Mouse (Mus musculus): ENCODE data around the gene Gpr31b. TPM values are rescaled to one million over a fixed set of nuclear protein-coding genes. Genes with fewer than 3 reads are reported as not detected.
"Not testable (repeated sequence)": the region's sequence is repeated elsewhere in the genome, so short reads cannot be mapped to it uniquely, and the experiment has no call there.

Gene Gpr31b
- polyA plus RNA-seq, 1 experiment: not detected

DNA sequence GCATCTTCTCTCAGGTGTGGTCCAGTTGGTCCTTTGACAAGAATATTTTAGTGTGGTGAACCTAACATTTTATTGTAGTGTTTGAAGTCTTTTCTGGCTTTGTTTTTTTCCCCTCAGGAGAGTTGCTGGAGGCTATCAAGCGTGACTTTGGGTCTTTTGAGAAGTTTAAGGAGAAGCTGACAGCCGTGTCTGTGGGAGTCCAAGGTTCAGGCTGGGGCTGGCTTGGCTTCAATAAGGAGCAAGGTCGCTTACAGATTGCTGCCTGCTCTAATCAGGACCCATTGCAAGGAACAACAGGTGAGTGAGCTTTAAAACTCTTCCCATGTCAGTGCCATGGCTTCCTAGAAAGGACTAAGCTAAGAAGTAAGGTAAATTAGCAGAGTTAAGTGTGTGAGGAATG, 38.8 kb downstream of the Gpr31b start:
- 83% methylated on average over 3 of the region's 3 CpGs for WGBS
- no peak for TF ChIP-seq POLR2A (IDR thresholded peaks at IDR 0.05; ENCODE audit: borderline replicate concordance, extremely low read depth, low read depth, low read length)
- TF ChIP-seq CTCF (IDR thresholded peaks at IDR 0.05; ENCODE audit: insufficient read depth, low read length): no peak
- Histone ChIP-seq H3K4me1 (ENCODE audit: control insufficient read depth, insufficient read depth, low read length) (peaks cover 8% of the 10 kb centered on the region), H3K4me3 (replicated peaks; ENCODE audit: extremely low read depth, low read depth, low read length) (no peak overlapping the region)
- DNase-seq: no peak

DNA sequence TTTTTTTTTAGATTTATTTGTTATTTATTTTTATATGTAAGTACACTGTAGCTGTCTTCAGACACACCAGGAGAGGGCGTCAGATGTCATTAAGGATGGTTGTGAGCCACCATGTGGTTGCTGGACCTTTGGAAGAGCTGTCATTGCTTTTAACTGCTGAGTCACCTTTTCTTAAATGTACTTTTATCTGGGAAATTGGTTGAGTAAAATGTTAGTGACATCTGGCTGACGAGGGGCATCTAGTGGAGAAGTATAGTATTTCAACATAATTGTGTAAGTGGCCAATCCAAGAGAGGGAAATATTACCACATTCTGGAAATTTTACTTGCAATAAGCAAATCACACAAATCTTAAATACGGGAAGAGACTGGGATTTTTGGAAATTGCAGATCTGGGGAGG, 42.2 kb downstream of the Gpr31b start:
- H3K4me3 ChIP-seq (replicated peaks; ENCODE audit: extremely low read depth, low read depth, low read length): no peak overlapping the region

DNA sequence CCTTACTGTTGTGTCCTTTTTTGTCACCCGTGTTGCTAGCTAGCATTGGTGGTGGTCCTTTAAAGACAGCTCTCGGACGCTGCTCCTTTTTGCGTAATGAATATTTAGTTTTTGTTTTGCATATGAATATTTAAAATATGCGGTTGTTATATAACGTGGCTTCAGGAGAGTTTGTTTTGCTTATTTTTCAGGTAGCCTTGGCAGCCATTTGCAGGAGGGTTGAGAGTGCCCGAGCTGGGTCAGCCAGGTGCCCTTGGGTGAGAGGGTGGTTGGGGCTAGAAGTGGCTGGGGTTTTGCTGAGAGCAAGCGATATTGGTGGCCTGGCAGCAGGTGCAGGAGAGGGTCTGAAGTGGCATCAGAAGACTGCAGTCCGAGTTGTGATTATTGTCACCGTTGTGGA, 43.6 kb downstream of the Gpr31b start:
- WGBS: 6% methylated on average over 10 of the region's 10 CpGs
- peak; percentile 42 for DNase-seq
- Histone ChIP-seq H3K4me1 (ENCODE audit: control insufficient read depth, insufficient read depth, low read length) (peaks cover 8% of the 10 kb centered on the region), H3K4me3 (replicated peaks; ENCODE audit: extremely low read depth, low read depth, low read length) (peak overlapping the region; percentile 96)
- no peak for TF ChIP-seq POLR2A (IDR thresholded peaks at IDR 0.05; ENCODE audit: borderline replicate concordance, extremely low read depth, low read depth, low read length)
- no peak for TF ChIP-seq CTCF (IDR thresholded peaks at IDR 0.05; ENCODE audit: insufficient read depth, low read length)

More for the DNA sequence above, 42.2 kb downstream of the Gpr31b start:
- WGBS: 16% methylated on average over 3 of the region's 3 CpGs
- H3K4me1 ChIP-seq (ENCODE audit: control insufficient read depth, insufficient read depth, low read length): peaks cover 8% of the 10 kb centered on the region
- TF ChIP-seq POLR2A (IDR thresholded peaks at IDR 0.05; ENCODE audit: borderline replicate concordance, extremely low read depth, low read depth, low read length) (no peak), CTCF (IDR thresholded peaks at IDR 0.05; ENCODE audit: insufficient read depth, low read length) (peak; percentile 43; the same call in 1 of the 2 replicates)
- DNase-seq: no peak

DNA sequence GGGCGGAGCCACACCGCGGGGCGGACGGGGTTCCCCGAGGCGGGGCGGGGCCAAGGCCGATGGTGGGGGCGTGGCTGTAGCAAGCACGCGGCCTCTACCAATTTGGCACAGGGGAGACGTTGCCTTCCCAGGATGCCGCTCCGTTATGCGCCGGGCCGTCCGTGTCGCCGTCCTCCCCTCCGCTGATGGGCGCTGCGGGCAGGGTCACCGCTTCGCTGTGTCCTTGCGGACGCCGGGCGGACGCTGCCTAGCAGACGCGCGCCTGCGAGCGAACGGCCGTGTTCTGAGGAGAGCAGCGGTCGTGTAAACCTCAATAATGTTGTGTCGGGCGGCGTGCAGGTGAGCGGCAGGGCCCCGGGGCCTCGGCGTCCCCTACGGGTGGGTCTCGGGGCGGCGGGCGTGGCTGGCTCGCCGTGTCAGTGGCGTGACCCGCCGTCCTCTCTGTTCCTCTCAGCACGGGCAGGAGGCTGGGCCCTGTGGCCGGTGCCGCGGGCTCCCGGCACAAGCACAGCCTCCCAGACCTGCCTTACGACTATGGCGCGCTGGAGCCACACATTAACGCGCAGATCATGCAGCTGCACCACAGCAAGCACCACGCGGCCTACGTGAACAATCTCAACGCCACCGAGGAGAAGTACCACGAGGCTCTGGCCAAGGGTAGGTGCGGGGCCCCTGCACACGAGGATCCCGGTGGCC, 44.2 kb downstream of the Gpr31b start:
- peak overlapping the region; percentile 96 for H3K4me3 ChIP-seq (replicated peaks; ENCODE audit: extremely low read depth, low read depth, low read length)
- H3K4me1 ChIP-seq (ENCODE audit: control insufficient read depth, insufficient read depth, low read length): peaks cover 8% of the 10 kb centered on the region
- under 1% methylated on average over 76 of the region's 76 CpGs for WGBS
- TF ChIP-seq POLR2A (IDR thresholded peaks at IDR 0.05; ENCODE audit: borderline replicate concordance, extremely low read depth, low read depth, low read length) (peak; percentile 95), CTCF (IDR thresholded peaks at IDR 0.05; ENCODE audit: insufficient read depth, low read length) (no peak)
- DNase-seq: peak; percentile 99

DNA sequence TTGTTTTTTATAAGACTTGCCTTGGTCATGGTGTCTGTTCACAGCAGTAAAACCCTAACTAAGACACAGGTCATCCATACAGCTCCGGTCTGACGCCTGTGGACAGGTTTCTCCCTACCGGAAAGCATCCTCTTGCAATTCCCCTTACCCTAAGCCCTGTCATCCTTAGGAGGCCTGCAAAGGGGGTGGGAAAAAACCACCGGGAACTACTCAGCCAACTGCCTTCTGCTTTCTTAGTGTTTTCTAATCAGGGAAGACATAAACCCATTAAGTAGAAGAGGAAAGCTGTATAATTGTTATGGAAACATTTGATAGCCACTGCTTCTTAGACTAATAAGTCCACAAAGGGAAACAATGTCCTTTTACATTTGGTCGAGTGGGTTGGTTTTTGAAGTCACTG, 45.1 kb downstream of the Gpr31b start:
- Histone ChIP-seq H3K4me3 (replicated peaks; ENCODE audit: extremely low read depth, low read depth, low read length) (no peak overlapping the region), H3K4me1 (ENCODE audit: control insufficient read depth, insufficient read depth, low read length) (peaks cover 8% of the 10 kb centered on the region)
- DNase-seq: no peak
- no peak for TF ChIP-seq CTCF (IDR thresholded peaks at IDR 0.05; ENCODE audit: insufficient read depth, low read length)
- 55% methylated on average over 5 of the region's 5 CpGs for WGBS

DNA sequence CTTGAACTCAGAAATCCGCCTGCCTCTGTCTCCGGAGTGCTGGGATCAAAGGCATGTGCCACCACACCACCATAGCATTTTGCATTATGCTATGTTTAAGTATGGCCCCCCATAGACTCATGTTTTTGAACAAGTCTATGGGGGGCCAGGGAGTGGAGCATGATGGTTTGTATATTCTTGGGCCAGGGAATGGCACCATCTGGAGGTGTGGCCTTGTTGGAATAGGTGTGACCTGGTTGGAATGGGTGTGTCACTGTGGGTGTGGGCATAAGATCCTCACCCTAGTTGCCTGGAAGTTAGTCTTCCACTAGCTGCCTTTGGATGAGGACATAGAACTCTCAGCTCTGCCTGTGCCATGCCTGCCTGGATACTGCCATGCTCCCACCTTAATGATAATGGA, 45.5 kb downstream of the Gpr31b start, which contains the start of gene Sod2:
Gene Sod2, plus strand, starts transcription at position 301 of the 400 bp plus-strand sequence.
- peak within 1 kb of the TSS; percentile 58 for H3K4me3 ChIP-seq (replicated peaks; ENCODE audit: extremely low read depth, low read depth, low read length)
- 91% methylated on average over 2 of the region's 2 CpGs for WGBS
- H3K4me1 ChIP-seq (ENCODE audit: control insufficient read depth, insufficient read depth, low read length); DNase-seq: not testable (repeated sequence)

DNA sequence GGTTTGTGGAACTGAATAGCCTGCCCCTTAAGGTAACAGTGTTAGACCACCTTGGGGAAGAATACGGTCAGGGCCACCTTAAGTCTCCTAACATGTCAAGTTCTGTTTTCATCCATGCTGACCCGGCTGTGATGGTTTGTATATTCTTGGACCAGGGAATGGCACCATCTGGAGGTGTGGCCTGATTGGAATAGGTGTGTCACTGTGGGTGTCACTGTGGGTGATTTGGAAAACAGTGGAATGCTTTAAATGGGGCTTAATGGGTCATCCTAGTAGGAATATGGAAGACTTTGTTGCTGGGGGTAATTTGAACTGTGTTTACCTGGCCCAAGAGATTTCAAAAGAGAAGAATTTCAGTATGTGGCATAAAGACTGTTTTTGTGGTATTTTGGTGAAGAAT, 47.7 kb downstream of the Gpr31b start:
- WGBS: 63% methylated on average over 2 of the region's 2 CpGs
- not testable (repeated sequence) for H3K4me3 ChIP-seq (replicated peaks; ENCODE audit: extremely low read depth, low read depth, low read length); DNase-seq; H3K4me1 ChIP-seq (ENCODE audit: control insufficient read depth, insufficient read depth, low read length)

DNA sequence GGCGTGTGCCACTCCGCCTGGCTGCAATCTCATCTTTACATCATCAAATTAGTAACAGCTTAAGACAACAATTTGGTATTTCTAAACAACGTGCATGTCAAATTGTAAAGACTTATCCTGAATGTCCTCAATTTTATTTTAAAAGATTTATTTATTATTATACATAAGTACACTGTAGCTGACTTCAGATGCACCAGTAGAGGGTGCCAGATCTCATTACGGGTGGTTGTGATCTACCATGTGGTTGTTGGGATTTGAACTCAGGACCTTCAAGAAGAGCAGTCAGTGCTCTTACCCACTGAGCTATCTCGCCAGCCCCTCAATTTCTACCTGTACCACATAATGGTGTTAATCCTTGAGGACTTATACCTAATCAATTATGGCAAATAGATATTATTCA, 49.9 kb downstream of the Gpr31b start:
- DNase-seq; H3K4me1 ChIP-seq (ENCODE audit: control insufficient read depth, insufficient read depth, low read length); H3K4me3 ChIP-seq (replicated peaks; ENCODE audit: extremely low read depth, low read depth, low read length): not testable (repeated sequence)
- WGBS: 94% methylated on average over 5 of the region's 5 CpGs

Other genes with a start within 250 kb of the Gpr31b start
- 0.12 TPM in 1 of 2 replicates, not detected in the other for gene Mas1, start 184.2 kb downstream of the Gpr31b start, polyA plus RNA-seq (2012; rRNA removed)
- 0.09 and 0.31 TPM in 2 replicates for gene Mrgprh, start 176.3 kb downstream of the Gpr31b start, polyA plus RNA-seq (2012; rRNA removed)
- 1.3 and 1.9 TPM in 2 replicates for gene Pnldc1, start 142.1 kb downstream of the Gpr31b start, polyA plus RNA-seq (2012; rRNA removed)
- gene Tcp1, start 136.6 kb downstream of the Gpr31b start, polyA plus RNA-seq (2012; rRNA removed): 39.7 and 47.7 TPM in 2 replicates
- gene Mrpl18, start 136.0 kb downstream of the Gpr31b start, polyA plus RNA-seq (2012; rRNA removed): 18.8 and 19.3 TPM in 2 replicates
- 0.24 and 0.51 TPM in 2 replicates for gene Acat3, start 111.7 kb downstream of the Gpr31b start, polyA plus RNA-seq (2012; rRNA removed)
- 13.0 and 19.4 TPM in 2 replicates for gene Acat2, start 91.5 kb downstream of the Gpr31b start, polyA plus RNA-seq (2012; rRNA removed)
- gene Wtap, start 58.1 kb downstream of the Gpr31b start, polyA plus RNA-seq (2012; rRNA removed): 16.1 and 19.4 TPM in 2 replicates
- 285 and 325 TPM in 2 replicates for gene Sod2, start 45.5 kb downstream of the Gpr31b start, polyA plus RNA-seq (2012; rRNA removed)
- gene Tcp10b, start 8.8 kb upstream of the Gpr31b start, polyA plus RNA-seq (2012; rRNA removed): 0.07 and 0.13 TPM in 2 replicates
- 0.22 TPM in 1 of 2 replicates, not detected in the other for gene Unc93a, start 79.5 kb upstream of the Gpr31b start, polyA plus RNA-seq (2012; rRNA removed)
- gene Smok2a, start 168.9 kb upstream of the Gpr31b start, polyA plus RNA-seq (2012; rRNA removed): not detected in 2 replicates
- not detected in 2 replicates for gene Smok2b, start 178.0 kb upstream of the Gpr31b start, polyA plus RNA-seq (2012; rRNA removed)

Measured in lung, adult 2 months (tissue).